35 mouse cellular contexts compared by ENCODE assay signal in genomic region chr15:81290747-81291146, GRCm38 (mm10). TPM values are rescaled to one million over a fixed set of nuclear protein-coding genes. Genes with fewer than 3 reads are reported as not detected.
A peak's percentile ranks its signal among the peaks of the same experiment; 100 is the strongest.
DNase-seq lines count a peak whose midpoint lies in the region; ATAC-seq and TF ChIP-seq lines count a peak whose summit lies in the region.
"Had no signal": no experiment of that assay in that cellular context is flagged by ENCODE, and none has a peak within 500 bp of the region (broad histone marks: within the 10 kb centered on the region; RNA-seq: fewer than 3 reads in every experiment).

No protein-coding gene starts in this region.

- no peak overlapping the region for H3K9ac ChIP-seq in forebrain, embryonic 13.5 days
- H3K9ac ChIP-seq: embryonic facial prominence, embryonic 15.5 days; forebrain, embryonic 12.5 days; hindbrain, embryonic 15.5 days; kidney, embryonic 15.5 days; limb, embryonic 15.5 days; liver, embryonic 13.5 days; midbrain, embryonic 13.5 days; neural tube, embryonic 13.5 days had no signal

- H3K27me3 ChIP-seq in forebrain, embryonic 13.5 days: no peaks in the 10 kb centered on the region
- H3K27me3 ChIP-seq: CH12.LX; embryonic facial prominence, embryonic 15.5 days; forebrain, embryonic 12.5 days; hindbrain, embryonic 15.5 days; kidney, embryonic 15.5 days; limb, embryonic 15.5 days; liver, embryonic 13.5 days; midbrain, embryonic 13.5 days; neural tube, embryonic 13.5 days had no signal

- DNase-seq in adrenal gland, postnatal 10 days: peak; percentile 18
- DNase-seq in adrenal gland, adult 2 months: no peak
- DNase-seq in gastrocnemius, adult 2 months: no peak
- no peak for DNase-seq in gastrocnemius, postnatal 4 days (ENCODE audit: low spot score in 2 of 2)
- peak; percentile 18 to 45 for DNase-seq in left cerebral cortex, adult 18-20 months (ENCODE audit: low spot score in 2 of 2)
- no peak for DNase-seq in left cerebral cortex, postnatal 4 days
- DNase-seq: cerebellum, adult 2 months; cerebellum, postnatal 25 days; gastrocnemius, postnatal 14 days; kidney, adult 18-20 months; kidney, postnatal 25 days; liver, embryonic 13.5 days; lung, adult 18-20 months; right cerebral cortex, postnatal 4 days; thymus, adult 2 months; thymus, postnatal 36 days had no signal

- H3K36me3 ChIP-seq in forebrain, embryonic 13.5 days (ENCODE audit: poor library complexity, severe bottlenecking): no peaks in the 10 kb centered on the region
- H3K36me3 ChIP-seq: embryonic facial prominence, embryonic 10.5 days; embryonic facial prominence, embryonic 15.5 days; forebrain, embryonic 12.5 days; heart, embryonic 10.5 days; hindbrain, embryonic 10.5 days; hindbrain, embryonic 15.5 days; kidney, embryonic 15.5 days; limb, embryonic 10.5 days; limb, embryonic 15.5 days; liver, embryonic 13.5 days; midbrain, embryonic 13.5 days; neural tube, embryonic 13.5 days had no signal

- no peak for ATAC-seq in forebrain, embryonic 13.5 days
- ATAC-seq: lung, postnatal 0 days; midbrain, embryonic 13.5 days had no signal

- H3K27ac ChIP-seq in gastrocnemius, adult 2 months: peak overlapping the region; percentile 65
- 0 out of 2 replicates have a peak overlapping the region, but pooled peaks have one; percentile 8 for H3K27ac ChIP-seq in olfactory bulb, adult 2 months (ENCODE audit: insufficient read depth, low read depth, low read length)
- no peak overlapping the region for H3K27ac ChIP-seq in forebrain, embryonic 13.5 days
- H3K27ac ChIP-seq: embryonic facial prominence, embryonic 10.5 days; embryonic facial prominence, embryonic 15.5 days; forebrain, embryonic 12.5 days; heart, embryonic 10.5 days; hindbrain, embryonic 10.5 days; hindbrain, embryonic 15.5 days; kidney, embryonic 15.5 days; left cerebral cortex, adult 2 months; limb, embryonic 10.5 days; limb, embryonic 15.5 days; liver, embryonic 13.5 days; macrophage; midbrain, embryonic 13.5 days; neural tube, embryonic 13.5 days had no signal

- no peak for TF ChIP-seq CTCF in gastrocnemius, adult 2 months (IDR thresholded peaks at IDR 0.05)
- TF ChIP-seq CTCF in olfactory bulb, adult 2 months (IDR thresholded peaks at IDR 0.05; ENCODE audit: insufficient read depth, low read depth, low read length): no peak

- H3K4me2 ChIP-seq in forebrain, embryonic 13.5 days: no peak overlapping the region
- H3K4me2 ChIP-seq: embryonic facial prominence, embryonic 15.5 days; forebrain, embryonic 12.5 days; hindbrain, embryonic 15.5 days; kidney, embryonic 15.5 days; limb, embryonic 15.5 days; liver, embryonic 13.5 days; midbrain, embryonic 13.5 days; neural tube, embryonic 13.5 days had no signal

- H3K9me3 ChIP-seq in forebrain, embryonic 13.5 days (replicated peaks): 0 out of 2 replicates have a peak, but pooled peaks cover 2% of the 10 kb centered on the region
- H3K9me3 ChIP-seq: embryonic facial prominence, embryonic 15.5 days; forebrain, embryonic 12.5 days; heart, embryonic 10.5 days; hindbrain, embryonic 10.5 days; hindbrain, embryonic 15.5 days; kidney, embryonic 15.5 days; limb, embryonic 10.5 days; limb, embryonic 15.5 days; liver, embryonic 13.5 days; midbrain, embryonic 13.5 days; neural tube, embryonic 13.5 days had no signal

- intact Hi-C loops in gastrocnemius, adult 2 months (cut with DNase I): no loop called here
- intact Hi-C loops in left cerebral cortex, postnatal 4 days (cut with DNase I): no loop called here

- no peak overlapping the region for H3K4me3 ChIP-seq in gastrocnemius, adult 2 months
- H3K4me3 ChIP-seq in olfactory bulb, adult 2 months (ENCODE audit: insufficient read depth, low read depth, low read length): no peak overlapping the region
- H3K4me3 ChIP-seq in forebrain, embryonic 13.5 days: no peak overlapping the region
- H3K4me3 ChIP-seq: embryonic facial prominence, embryonic 10.5 days; embryonic facial prominence, embryonic 15.5 days; forebrain, embryonic 12.5 days; heart, embryonic 10.5 days; hindbrain, embryonic 10.5 days; hindbrain, embryonic 15.5 days; kidney, embryonic 15.5 days; left cerebral cortex, adult 2 months; limb, embryonic 10.5 days; limb, embryonic 15.5 days; liver, embryonic 13.5 days; midbrain, embryonic 13.5 days; neural tube, embryonic 13.5 days had no signal

- WGBS in olfactory bulb, adult 2 months: 41% methylated on average over 9 of the region's 9 CpGs
- WGBS in forebrain, embryonic 13.5 days: 86% methylated on average over 9 of the region's 9 CpGs

- no peak for TF ChIP-seq POLR2A in olfactory bulb, adult 2 months (IDR thresholded peaks at IDR 0.05; ENCODE audit: insufficient read depth, low read depth, low read length)

- H3K4me1 ChIP-seq in olfactory bulb, adult 2 months (ENCODE audit: control insufficient read depth, insufficient read depth, low read length): peaks cover 9% of the 10 kb centered on the region
- no peaks in the 10 kb centered on the region for H3K4me1 ChIP-seq in forebrain, embryonic 13.5 days
- H3K4me1 ChIP-seq: embryonic facial prominence, embryonic 15.5 days; forebrain, embryonic 12.5 days; hindbrain, embryonic 10.5 days; hindbrain, embryonic 15.5 days; kidney, embryonic 15.5 days; limb, embryonic 10.5 days; limb, embryonic 15.5 days; liver, embryonic 13.5 days; midbrain, embryonic 13.5 days; neural tube, embryonic 13.5 days had no signal

RNA-seq across cellular contexts. Expression of gene Mchr1, which starts 55.4 kb away (rescaled TPM):
- total RNA-seq in adrenal gland, postnatal 10 days (2021): under 1 TPM; 0.18 to 0.61 TPM
- total RNA-seq in adrenal gland, adult 2 months (2021): under 1 TPM; 0.17 to 0.55 TPM
- 0.45 and 0.86 TPM in 2 replicates for polyA plus RNA-seq in adrenal gland, adult 2 months (2012; rRNA removed)
- total RNA-seq in gastrocnemius, adult 2 months (2021): 1 to 10 TPM; 3.2 to 5.5 TPM
- total RNA-seq in gastrocnemius, postnatal 4 days (2021): 1 to 10 TPM; 2.7 to 3.9 TPM
- 10 to 100 TPM; 20.7 to 25.6 TPM for total RNA-seq in left cerebral cortex, adult 18-20 months (2021)
- total RNA-seq in left cerebral cortex, postnatal 4 days (2021): 1 to 10 TPM; 3.4 TPM
- polyA plus RNA-seq in olfactory bulb, adult 2 months (2012; ENCODE audit: insufficient read depth, insufficient read length, low replicate concordance, missing spikeins): not detected in 2 replicates
- 0.87 and 0.92 TPM in 2 replicates for polyA plus RNA-seq in forebrain, embryonic 13.5 days (2015; fragmentation: Nextera tagmentation; extraction: Ambion mirVana)
- total RNA-seq: CH12.LX; megakaryocyte-erythroid progenitor cell, adult 5-6 weeks had no signal
- polyA plus RNA-seq: macrophage; spleen, adult 2 months had no signal

Comparison
In these comparisons a context has a peak if more than half of its experiments do, and no peak if none do; other contexts are left out.
1. DNase-seq: peak in adrenal gland, postnatal 10 days (single experiment) and left cerebral cortex, adult 18-20 months (2 of 2); none in adrenal gland, adult 2 months (single experiment), gastrocnemius, adult 2 months (single experiment), gastrocnemius, postnatal 4 days (0 of 2) and left cerebral cortex, postnatal 4 days (single experiment).